ENCODE assay signal across 14 mouse cellular contexts in the genomic region with DNA sequence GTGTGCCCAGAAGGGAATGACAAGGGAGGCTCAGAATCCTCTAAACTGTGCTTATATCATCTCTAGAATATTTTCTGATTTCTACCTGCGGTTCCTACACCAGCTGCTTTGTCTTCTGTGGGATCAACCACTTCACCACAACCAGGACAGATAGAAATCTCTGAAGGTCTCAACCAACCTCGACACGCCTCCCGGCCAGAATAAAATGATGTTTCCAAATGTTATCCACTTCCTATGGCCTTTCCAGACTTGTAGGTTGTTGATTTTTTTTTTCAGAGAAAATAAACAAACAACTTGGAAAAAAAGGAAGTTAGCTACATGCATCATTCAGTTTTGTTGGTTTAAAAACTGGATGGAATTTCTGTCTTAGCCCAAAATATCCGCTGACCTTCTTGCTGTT.
DNase-seq lines count a peak whose midpoint lies in the region; ATAC-seq lines count a peak whose summit lies in the region.
"Had no signal": no experiment of that assay in that cellular context is flagged by ENCODE, and none has a peak within 500 bp of the region (broad histone marks: within the 10 kb centered on the region; RNA-seq: fewer than 3 reads in every experiment).

No protein-coding gene starts in this region.

- H3K4me3 ChIP-seq in kidney, embryonic 15.5 days (replicated peaks) = no peak overlapping the region
- H3K4me3 ChIP-seq in embryonic facial prominence, embryonic 11.5 days (ENCODE audit: low read depth, low read length) = no peak overlapping the region
- H3K4me3 ChIP-seq in embryonic facial prominence, embryonic 14.5 days (ENCODE audit: low read depth, low read length) = no peak overlapping the region
- H3K4me3 ChIP-seq in stomach, embryonic 14.5 days (ENCODE audit: low read depth, low read length) = no peak overlapping the region
- H3K4me3 ChIP-seq: heart, embryonic 15.5 days had no signal

- no peaks in the 10 kb centered on the region for H3K27me3 ChIP-seq in kidney, embryonic 15.5 days
- H3K27me3 ChIP-seq in embryonic facial prominence, embryonic 11.5 days (ENCODE audit: control insufficient read depth, insufficient read depth, low read length) = no peaks in the 10 kb centered on the region
- H3K27me3 ChIP-seq in embryonic facial prominence, embryonic 14.5 days (replicated peaks; ENCODE audit: control insufficient read depth, insufficient read depth, low read length) = no peaks in the 10 kb centered on the region
- H3K27me3 ChIP-seq in stomach, embryonic 14.5 days (ENCODE audit: control insufficient read depth, insufficient read depth, low read length) = no peaks in the 10 kb centered on the region
- H3K27me3 ChIP-seq: heart, embryonic 15.5 days had no signal

- H3K4me2 ChIP-seq in kidney, embryonic 15.5 days = no peak overlapping the region
- no peak overlapping the region for H3K4me2 ChIP-seq in embryonic facial prominence, embryonic 11.5 days (ENCODE audit: low read depth, low read length)
- no peak overlapping the region for H3K4me2 ChIP-seq in embryonic facial prominence, embryonic 14.5 days (ENCODE audit: low read depth, low read length)
- no peak overlapping the region for H3K4me2 ChIP-seq in stomach, embryonic 14.5 days (replicated peaks; ENCODE audit: low read depth, low read length)
- H3K4me2 ChIP-seq: heart, embryonic 15.5 days had no signal

- H3K4me1 ChIP-seq in kidney, embryonic 15.5 days = peaks cover 41% of the 10 kb centered on the region
- H3K4me1 ChIP-seq in embryonic facial prominence, embryonic 11.5 days (ENCODE audit: control insufficient read depth, insufficient read depth, low read length) = peaks cover 2% of the 10 kb centered on the region; the same call in 1 of the 2 replicates
- peaks cover 36% of the 10 kb centered on the region for H3K4me1 ChIP-seq in embryonic facial prominence, embryonic 14.5 days (ENCODE audit: control insufficient read depth, insufficient read depth, low read length)
- peaks cover 16% of the 10 kb centered on the region for H3K4me1 ChIP-seq in stomach, embryonic 14.5 days (ENCODE audit: control insufficient read depth, insufficient read depth, low read length)

- ATAC-seq in kidney, embryonic 15.5 days (replicated peaks; ENCODE audit: low FRiP score) = no peak
- no peak for ATAC-seq in embryonic facial prominence, embryonic 11.5 days (replicated peaks; ENCODE audit: insufficient number of reproducible peaks, low FRiP score, low TSS enrichment, low read depth)
- ATAC-seq in embryonic facial prominence, embryonic 14.5 days (ENCODE audit: low read depth) = no peak
- no peak for ATAC-seq in stomach, embryonic 14.5 days (ENCODE audit: insufficient number of reproducible peaks, insufficient read depth, low FRiP score, low read depth)

- H3K9ac ChIP-seq in kidney, embryonic 15.5 days = no peak overlapping the region
- no peak overlapping the region for H3K9ac ChIP-seq in embryonic facial prominence, embryonic 11.5 days (replicated peaks; ENCODE audit: low read length)
- H3K9ac ChIP-seq in embryonic facial prominence, embryonic 14.5 days (ENCODE audit: low read depth, low read length) = no peak overlapping the region
- H3K9ac ChIP-seq in stomach, embryonic 14.5 days (replicated peaks; ENCODE audit: low read depth, low read length) = no peak overlapping the region
- H3K9ac ChIP-seq: heart, embryonic 15.5 days had no signal

- no peak for DNase-seq in kidney, postnatal 14 days
- no peak for DNase-seq in embryonic facial prominence, embryonic 11.5 days (ENCODE audit: low spot score)
- no peak for DNase-seq in embryonic facial prominence, embryonic 14.5 days (ENCODE audit: low spot score)
- DNase-seq in layer of hippocampus, postnatal 36 days = no peak
- no peak for DNase-seq in thymus, postnatal 4 days
- DNase-seq: adrenal gland, postnatal 25 days; cerebellum, adult 8-10 months; gastrocnemius, postnatal 14 days; kidney, postnatal 10 days; lung, adult 2 months; right cerebral cortex, adult 18-20 months had no signal

- 0 out of 2 replicates have a peak overlapping the region, but pooled peaks have one; percentile 18 for H3K27ac ChIP-seq in kidney, embryonic 15.5 days
- 0 out of 2 replicates have a peak overlapping the region, but pooled peaks have one; percentile 44 for H3K27ac ChIP-seq in embryonic facial prominence, embryonic 11.5 days (replicated peaks; ENCODE audit: low read depth, low read length)
- H3K27ac ChIP-seq in embryonic facial prominence, embryonic 14.5 days (replicated peaks; ENCODE audit: low read depth, low read length) = peak overlapping the region; percentile 18; the same call in 1 of the 2 replicates
- H3K27ac ChIP-seq in stomach, embryonic 14.5 days (ENCODE audit: low read length) = peak overlapping the region; percentile 29; the same call in 1 of the 2 replicates
- H3K27ac ChIP-seq: heart, embryonic 15.5 days had no signal

- H3K9me3 ChIP-seq in kidney, embryonic 15.5 days (replicated peaks) = no peaks in the 10 kb centered on the region
- H3K9me3 ChIP-seq in embryonic facial prominence, embryonic 11.5 days (replicated peaks; ENCODE audit: control insufficient read depth, low read length) = no peaks in the 10 kb centered on the region
- no peaks in the 10 kb centered on the region for H3K9me3 ChIP-seq in embryonic facial prominence, embryonic 14.5 days (ENCODE audit: control insufficient read depth, low read length)
- H3K9me3 ChIP-seq in stomach, embryonic 14.5 days (ENCODE audit: control insufficient read depth, low read depth, low read length) = no peaks in the 10 kb centered on the region
- H3K9me3 ChIP-seq: heart, embryonic 15.5 days had no signal

- H3K36me3 ChIP-seq in kidney, embryonic 15.5 days = no peaks in the 10 kb centered on the region
- no peaks in the 10 kb centered on the region for H3K36me3 ChIP-seq in embryonic facial prominence, embryonic 11.5 days (replicated peaks; ENCODE audit: control insufficient read depth, insufficient read depth, low read depth, low read length)
- H3K36me3 ChIP-seq in embryonic facial prominence, embryonic 14.5 days (ENCODE audit: control insufficient read depth, insufficient read depth, low read length) = no peaks in the 10 kb centered on the region
- H3K36me3 ChIP-seq in stomach, embryonic 14.5 days (ENCODE audit: control insufficient read depth, insufficient read depth, low read length) = no peaks in the 10 kb centered on the region
- H3K36me3 ChIP-seq: heart, embryonic 15.5 days had no signal

- 78% methylated on average over 5 of the region's 5 CpGs for WGBS in kidney, embryonic 15.5 days
- 59% methylated on average over 5 of the region's 5 CpGs for WGBS in embryonic facial prominence, embryonic 11.5 days
- WGBS in embryonic facial prominence, embryonic 14.5 days = 52% methylated on average over 5 of the region's 5 CpGs
- WGBS in stomach, embryonic 14.5 days = 67% methylated on average over 5 of the region's 5 CpGs
